Mouse (Mus musculus): ENCODE data around the gene Gm10337. TPM values are rescaled to one million over a fixed set of nuclear protein-coding genes. Genes with fewer than 3 reads are reported as not detected.

The Gm10337 gene
- polyA plus RNA-seq, 1 experiment from 2014 or later, result not detected

DNA sequence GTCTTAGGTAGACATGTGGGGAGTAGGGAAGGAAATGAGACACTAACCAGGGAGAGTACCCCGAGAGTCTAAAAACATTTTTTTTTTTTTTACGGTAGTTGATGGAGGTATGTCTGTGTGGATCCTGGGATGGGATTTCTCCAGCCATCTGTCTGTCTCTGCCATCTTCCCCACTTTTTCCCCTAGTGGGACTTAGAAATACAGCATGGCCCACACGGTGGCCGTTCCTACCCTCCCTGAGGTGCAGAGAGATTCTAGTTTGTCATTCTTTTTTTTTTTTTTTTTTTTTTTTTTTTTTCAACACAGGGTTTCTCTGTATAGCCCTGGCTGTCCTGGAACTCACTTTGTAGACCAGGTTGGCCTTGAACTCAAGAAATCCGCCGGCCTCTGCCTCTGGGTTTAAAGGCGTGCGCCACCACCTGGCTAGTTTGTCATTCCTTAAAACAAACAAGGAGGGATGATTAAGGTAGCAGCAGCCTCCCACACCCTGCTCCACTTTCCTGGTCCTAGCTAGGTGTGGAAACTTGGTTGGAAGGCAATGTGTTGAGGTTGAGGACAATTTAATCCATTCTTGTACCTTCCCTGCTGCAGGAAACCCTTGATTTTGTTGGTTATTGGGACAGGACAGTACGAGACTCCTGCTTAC lies 42.0 kb upstream of the Gm10337 start:
- H3K36me3 ChIP-seq (ENCODE audit: control insufficient read depth, insufficient read depth), result peaks cover 11% of the 10 kb centered on the region; the same call in 1 of the 2 replicates
- 69% methylated on average over 9 of the region's 9 CpGs for WGBS (ENCODE audit: insufficient replicate concordance)
- peak overlapping the region; percentile 65 for H3K27ac ChIP-seq (ENCODE audit: low read length)
- H3K4me3 ChIP-seq (ENCODE audit: low read depth, low read length), result peak overlapping the region; percentile 61
- peak overlapping the region; percentile 70 for H3K4me2 ChIP-seq (ENCODE audit: low read depth, low read length)
- ATAC-seq (ENCODE audit: low read depth), result no peak
- no peaks in the 10 kb centered on the region for H3K27me3 ChIP-seq (ENCODE audit: control insufficient read depth, insufficient read depth, low read depth, low read length)
- peak overlapping the region; percentile 50 for H3K9ac ChIP-seq (ENCODE audit: low read depth, low read length)
- peaks cover 40% of the 10 kb centered on the region for H3K4me1 ChIP-seq (ENCODE audit: control insufficient read depth, low read depth, low read length)
- H3K9me3 ChIP-seq (replicated peaks; ENCODE audit: control insufficient read depth, low read length), result no peaks in the 10 kb centered on the region

- no peak for ATAC-seq (ENCODE audit: low read depth)
- Histone ChIP-seq H3K9me3 (replicated peaks; ENCODE audit: control insufficient read depth, low read length) (peaks cover 2% of the 10 kb centered on the region; the same call in 1 of the 2 replicates), H3K27ac (ENCODE audit: low read length) (no peak overlapping the region), H3K9ac (ENCODE audit: low read depth, low read length) (no peak overlapping the region), H3K36me3 (ENCODE audit: control insufficient read depth, insufficient read depth) (peaks cover 15% of the 10 kb centered on the region; the same call in 1 of the 2 replicates), H3K4me1 (ENCODE audit: control insufficient read depth, low read depth, low read length) (peaks cover 24% of the 10 kb centered on the region), H3K27me3 (ENCODE audit: control insufficient read depth, insufficient read depth, low read depth, low read length) (no peaks in the 10 kb centered on the region), H3K4me2 (ENCODE audit: low read depth, low read length) (no peak overlapping the region), H3K4me3 (ENCODE audit: low read depth, low read length) (no peak overlapping the region)
These were observed 39.9 kb upstream of the Gm10337 start for GRCm38 (mm10) chr15:102463666-102464065.

DNA sequence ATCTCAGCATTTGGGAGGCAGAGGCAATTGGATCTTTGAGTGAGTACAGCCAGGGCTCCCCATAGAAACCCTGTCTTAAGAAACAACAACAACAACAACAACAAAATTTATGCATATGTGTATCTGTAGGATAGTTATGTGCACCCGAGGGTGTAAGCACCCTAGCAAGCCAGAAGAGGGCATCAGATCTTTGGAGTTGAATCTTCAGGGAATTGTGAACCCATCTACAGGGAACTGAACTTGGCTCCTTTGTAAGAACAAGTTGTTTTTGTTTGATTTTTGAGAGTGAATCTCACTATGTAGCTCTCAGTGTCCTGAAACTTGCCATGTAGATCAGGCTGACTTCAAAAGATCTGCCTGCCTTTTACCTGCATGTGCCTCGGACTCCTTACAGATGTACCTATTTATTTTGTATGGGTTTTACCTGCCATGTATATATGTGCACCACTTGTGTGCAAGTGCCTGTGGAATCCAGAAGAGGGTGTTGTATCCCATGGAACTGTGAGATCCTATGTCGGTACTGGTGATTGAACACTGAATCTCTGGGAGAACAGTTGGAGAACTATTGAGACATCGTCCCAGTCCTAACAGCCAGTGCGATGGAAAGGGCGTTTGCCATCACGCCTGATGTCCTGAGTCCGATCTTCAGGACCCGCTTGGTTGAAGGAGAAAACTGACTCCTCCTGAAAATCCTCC lies 34.7 kb upstream of the Gm10337 start:
- no peak overlapping the region for H3K4me2 ChIP-seq (ENCODE audit: low read depth, low read length)
- no peaks in the 10 kb centered on the region for H3K27me3 ChIP-seq (ENCODE audit: control insufficient read depth, insufficient read depth, low read depth, low read length)
- H3K36me3 ChIP-seq (ENCODE audit: control insufficient read depth, insufficient read depth), result peaks cover 17% of the 10 kb centered on the region
- peaks cover 2% of the 10 kb centered on the region; the same call in 1 of the 2 replicates for H3K9me3 ChIP-seq (replicated peaks; ENCODE audit: control insufficient read depth, low read length)
- ATAC-seq (ENCODE audit: low read depth), result no peak
- H3K4me3 ChIP-seq (ENCODE audit: low read depth, low read length), result no peak overlapping the region
- H3K9ac ChIP-seq (ENCODE audit: low read depth, low read length), result no peak overlapping the region
- no peak overlapping the region for H3K27ac ChIP-seq (ENCODE audit: low read length)
- H3K4me1 ChIP-seq (ENCODE audit: control insufficient read depth, low read depth, low read length), result peaks cover 6% of the 10 kb centered on the region
- 90% methylated on average over 9 of the region's 9 CpGs for WGBS (ENCODE audit: insufficient replicate concordance)

- Histone ChIP-seq H3K4me3 (ENCODE audit: low read depth, low read length) (peak within 1 kb of the TSS; percentile 94), H3K4me2 (ENCODE audit: low read depth, low read length) (peak within 1 kb of the TSS; percentile 72), H3K27ac (ENCODE audit: low read length) (peak within 1 kb of the TSS; percentile 90), H3K36me3 (ENCODE audit: control insufficient read depth, insufficient read depth) (peaks cover 26% of the 10 kb centered on the region), H3K9ac (ENCODE audit: low read depth, low read length) (peak within 1 kb of the TSS; percentile 96), H3K9me3 (replicated peaks; ENCODE audit: control insufficient read depth, low read length) (peaks cover 2% of the 10 kb centered on the region; the same call in 1 of the 2 replicates), H3K27me3 (ENCODE audit: control insufficient read depth, insufficient read depth, low read depth, low read length) (no peaks in the 10 kb centered on the region), H3K4me1 (ENCODE audit: control insufficient read depth, low read depth, low read length) (peaks cover 6% of the 10 kb centered on the region)
- ATAC-seq (ENCODE audit: low read depth), result peak; percentile 98
- under 1% methylated on average over 34 of the region's 40 CpGs for WGBS (ENCODE audit: insufficient replicate concordance)
These were observed 33.3 kb upstream of the Gm10337 start, which contains the start of gene Pcbp2 for GRCm38 (mm10) chr15:102470183-102470604. Pcbp2 (plus strand) TSS chr15:102470539.

GRCm38 (mm10) chr15:102470605-102471294 lies 32.8 kb upstream of the Gm10337 start:
- under 1% methylated on average over 39 of the region's 67 CpGs for WGBS (ENCODE audit: insufficient replicate concordance)
- H3K4me1 ChIP-seq (ENCODE audit: control insufficient read depth, low read depth, low read length), result peaks cover 6% of the 10 kb centered on the region
- peak overlapping the region; percentile 94 for H3K4me3 ChIP-seq (ENCODE audit: low read depth, low read length)
- peak overlapping the region; percentile 96 for H3K9ac ChIP-seq (ENCODE audit: low read depth, low read length)
- no peaks in the 10 kb centered on the region for H3K27me3 ChIP-seq (ENCODE audit: control insufficient read depth, insufficient read depth, low read depth, low read length)
- peak overlapping the region; percentile 90 for H3K27ac ChIP-seq (ENCODE audit: low read length)
- H3K9me3 ChIP-seq (replicated peaks; ENCODE audit: control insufficient read depth, low read length), result peaks cover 2% of the 10 kb centered on the region; the same call in 1 of the 2 replicates
- H3K36me3 ChIP-seq (ENCODE audit: control insufficient read depth, insufficient read depth), result peaks cover 31% of the 10 kb centered on the region
- peak overlapping the region; percentile 72 for H3K4me2 ChIP-seq (ENCODE audit: low read depth, low read length)
- peak; percentile 63 for ATAC-seq (ENCODE audit: low read depth)

DNA sequence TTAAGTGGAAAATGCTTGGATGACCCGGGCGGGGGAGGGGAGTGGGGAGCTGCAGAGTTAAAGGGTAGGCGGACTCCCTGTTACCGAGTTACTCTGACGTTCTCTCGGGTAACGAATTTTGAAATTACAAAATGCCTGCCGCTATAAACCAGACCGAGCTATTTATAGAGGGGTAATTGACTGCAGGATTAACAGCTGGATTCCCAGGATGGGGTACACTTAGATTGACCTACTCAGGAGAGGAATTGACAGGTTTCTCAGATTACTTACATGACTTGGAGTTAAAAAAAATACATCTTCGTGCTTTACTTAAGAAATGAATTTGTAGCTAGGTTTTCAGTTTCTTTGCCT lies 32.3 kb upstream of the Gm10337 start:
- H3K4me2 ChIP-seq (ENCODE audit: low read depth, low read length), result peak overlapping the region; percentile 72
- peak overlapping the region; percentile 96 for H3K9ac ChIP-seq (ENCODE audit: low read depth, low read length)
- H3K4me1 ChIP-seq (ENCODE audit: control insufficient read depth, low read depth, low read length), result peaks cover 6% of the 10 kb centered on the region
- ATAC-seq (ENCODE audit: low read depth), result no peak
- peak overlapping the region; percentile 90 for H3K27ac ChIP-seq (ENCODE audit: low read length)
- peaks cover 37% of the 10 kb centered on the region for H3K36me3 ChIP-seq (ENCODE audit: control insufficient read depth, insufficient read depth)
- peak overlapping the region; percentile 94 for H3K4me3 ChIP-seq (ENCODE audit: low read depth, low read length)
- H3K9me3 ChIP-seq (replicated peaks; ENCODE audit: control insufficient read depth, low read length), result peaks cover 2% of the 10 kb centered on the region; the same call in 1 of the 2 replicates
- no peaks in the 10 kb centered on the region for H3K27me3 ChIP-seq (ENCODE audit: control insufficient read depth, insufficient read depth, low read depth, low read length)
- WGBS (ENCODE audit: insufficient replicate concordance), result under 1% methylated on average over 10 of the region's 10 CpGs

- no peaks in the 10 kb centered on the region for H3K27me3 ChIP-seq (ENCODE audit: control insufficient read depth, insufficient read depth, low read depth, low read length)
- H3K4me3 ChIP-seq (ENCODE audit: low read depth, low read length), result peak overlapping the region; percentile 94
- peak overlapping the region; percentile 72 for H3K4me2 ChIP-seq (ENCODE audit: low read depth, low read length)
- peaks cover 40% of the 10 kb centered on the region for H3K36me3 ChIP-seq (ENCODE audit: control insufficient read depth, insufficient read depth)
- peaks cover 2% of the 10 kb centered on the region; the same call in 1 of the 2 replicates for H3K9me3 ChIP-seq (replicated peaks; ENCODE audit: control insufficient read depth, low read length)
- H3K27ac ChIP-seq (ENCODE audit: low read length), result no peak overlapping the region
- ATAC-seq (ENCODE audit: low read depth), result no peak
- H3K4me1 ChIP-seq (ENCODE audit: control insufficient read depth, low read depth, low read length), result peaks cover 6% of the 10 kb centered on the region
- H3K9ac ChIP-seq (ENCODE audit: low read depth, low read length), result no peak overlapping the region; the same call in 1 of the 2 replicates
These were observed 31.8 kb upstream of the Gm10337 start for GRCm38 (mm10) chr15:102471727-102472126.

DNA sequence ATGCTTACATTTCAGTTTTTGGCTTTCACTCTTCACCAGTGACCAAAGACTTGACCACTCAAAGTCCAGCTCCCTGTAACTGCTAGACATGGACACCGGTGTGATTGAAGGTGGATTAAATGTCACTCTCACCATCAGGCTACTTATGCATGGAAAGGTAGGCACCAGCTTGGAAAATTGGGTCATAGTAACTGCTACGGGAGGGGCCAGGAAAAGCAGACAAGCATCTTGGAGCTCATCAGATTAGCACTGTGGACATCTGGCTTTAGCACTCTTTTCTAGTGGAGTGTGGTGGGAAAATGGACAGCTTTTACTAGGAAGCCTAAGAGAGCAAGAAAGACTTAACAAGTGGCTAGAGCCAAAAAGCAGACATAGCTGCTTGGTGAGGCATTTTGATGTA lies 30.3 kb upstream of the Gm10337 start:
- peaks cover 44% of the 10 kb centered on the region for H3K36me3 ChIP-seq (ENCODE audit: control insufficient read depth, insufficient read depth)

More for the DNA sequence above, 30.3 kb upstream of the Gm10337 start:
- Histone ChIP-seq H3K9ac (ENCODE audit: low read depth, low read length) (no peak overlapping the region), H3K4me3 (ENCODE audit: low read depth, low read length) (no peak overlapping the region), H3K27ac (ENCODE audit: low read length) (0 out of 2 replicates have a peak overlapping the region, but pooled peaks have one; percentile 11), H3K4me1 (ENCODE audit: control insufficient read depth, low read depth, low read length) (peaks cover 6% of the 10 kb centered on the region), H3K4me2 (ENCODE audit: low read depth, low read length) (no peak overlapping the region), H3K27me3 (ENCODE audit: control insufficient read depth, insufficient read depth, low read depth, low read length) (no peaks in the 10 kb centered on the region), H3K9me3 (replicated peaks; ENCODE audit: control insufficient read depth, low read length) (peaks cover 2% of the 10 kb centered on the region; the same call in 1 of the 2 replicates)
- 66% methylated on average over 2 of the region's 2 CpGs for WGBS (ENCODE audit: insufficient replicate concordance)
- no peak for ATAC-seq (ENCODE audit: low read depth)
